Comparison of ENCODE assay signal across 19 mouse cellular contexts in genomic region chr5:114961590-114962360, GRCm38 (mm10). TPM values are rescaled to one million over a fixed set of nuclear protein-coding genes. Genes with fewer than 3 reads are reported as not detected.
DNase-seq lines count a peak whose midpoint lies in the region; ATAC-seq and TF ChIP-seq lines count a peak whose summit lies in the region.
"Had no signal": no experiment of that assay in that cellular context is flagged by ENCODE, and none has a peak within 500 bp of the region (broad histone marks: within the 10 kb centered on the region; RNA-seq: fewer than 3 reads in every experiment).

No protein-coding gene starts in this region.

- H3K27me3 ChIP-seq in embryonic facial prominence, embryonic 11.5 days (ENCODE audit: control insufficient read depth, insufficient read depth, low read length): no peaks in the 10 kb centered on the region
- H3K27me3 ChIP-seq in embryonic facial prominence, embryonic 10.5 days (replicated peaks; ENCODE audit: low read depth, poor library complexity, severe bottlenecking): peaks cover 1% of the 10 kb centered on the region; the same call in 1 of the 2 replicates
- no peaks in the 10 kb centered on the region for H3K27me3 ChIP-seq in midbrain, postnatal 0 days (ENCODE audit: insufficient read depth, low read length)
- H3K27me3 ChIP-seq in midbrain, embryonic 11.5 days (ENCODE audit: control insufficient read depth, insufficient read depth, low read length): no peaks in the 10 kb centered on the region
- H3K27me3 ChIP-seq: forebrain, embryonic 13.5 days; Patski had no signal

- no peaks in the 10 kb centered on the region for H3K4me1 ChIP-seq in embryonic facial prominence, embryonic 11.5 days (ENCODE audit: control insufficient read depth, insufficient read depth, low read length)
- H3K4me1 ChIP-seq in embryonic facial prominence, embryonic 10.5 days: peaks cover 17% of the 10 kb centered on the region
- no peaks in the 10 kb centered on the region for H3K4me1 ChIP-seq in midbrain, postnatal 0 days (ENCODE audit: insufficient read depth, low read length)
- no peaks in the 10 kb centered on the region for H3K4me1 ChIP-seq in midbrain, embryonic 11.5 days (ENCODE audit: control insufficient read depth, insufficient read depth, low read length)

- no peak overlapping the region for H3K4me3 ChIP-seq in embryonic facial prominence, embryonic 11.5 days (ENCODE audit: low read depth, low read length)
- no peak overlapping the region for H3K4me3 ChIP-seq in embryonic facial prominence, embryonic 10.5 days
- no peak overlapping the region for H3K4me3 ChIP-seq in midbrain, postnatal 0 days (ENCODE audit: low read depth, low read length)
- H3K4me3 ChIP-seq in midbrain, embryonic 11.5 days (ENCODE audit: low read depth, low read length): no peak overlapping the region
- H3K4me3 ChIP-seq: forebrain, embryonic 13.5 days; limb, embryonic 12.5 days had no signal

- TF ChIP-seq CTCF in midbrain, postnatal 0 days (IDR thresholded peaks at IDR 0.05): no peak

- H3K36me3 ChIP-seq in embryonic facial prominence, embryonic 11.5 days (replicated peaks; ENCODE audit: control insufficient read depth, insufficient read depth, low read depth, low read length): no peaks in the 10 kb centered on the region
- H3K36me3 ChIP-seq in embryonic facial prominence, embryonic 10.5 days (replicated peaks): no peaks in the 10 kb centered on the region
- H3K36me3 ChIP-seq in midbrain, postnatal 0 days (ENCODE audit: insufficient read depth, low read length): no peaks in the 10 kb centered on the region
- no peaks in the 10 kb centered on the region for H3K36me3 ChIP-seq in midbrain, embryonic 11.5 days (ENCODE audit: control insufficient read depth, insufficient read depth, low read length)
- H3K36me3 ChIP-seq: limb, embryonic 12.5 days had no signal

- no peaks in the 10 kb centered on the region for H3K9me3 ChIP-seq in embryonic facial prominence, embryonic 11.5 days (replicated peaks; ENCODE audit: control insufficient read depth, low read length)
- no peaks in the 10 kb centered on the region for H3K9me3 ChIP-seq in embryonic facial prominence, embryonic 10.5 days
- no peaks in the 10 kb centered on the region for H3K9me3 ChIP-seq in midbrain, postnatal 0 days (ENCODE audit: low read length)
- H3K9me3 ChIP-seq in midbrain, embryonic 11.5 days (ENCODE audit: control insufficient read depth, low read length): no peaks in the 10 kb centered on the region
- H3K9me3 ChIP-seq: forebrain, embryonic 13.5 days; limb, embryonic 12.5 days had no signal

- no peak; the same call in 1 of the 2 replicates for ATAC-seq in embryonic facial prominence, embryonic 11.5 days (replicated peaks; ENCODE audit: insufficient number of reproducible peaks, low FRiP score, low TSS enrichment, low read depth)
- no peak for ATAC-seq in midbrain, postnatal 0 days (ENCODE audit: low FRiP score)
- ATAC-seq in midbrain, embryonic 11.5 days (ENCODE audit: low FRiP score): no peak
- ATAC-seq: forebrain, embryonic 13.5 days; midbrain, embryonic 16.5 days; Patski had no signal

- H3K4me2 ChIP-seq in embryonic facial prominence, embryonic 11.5 days (ENCODE audit: low read depth, low read length): no peak overlapping the region
- no peak overlapping the region for H3K4me2 ChIP-seq in midbrain, postnatal 0 days (ENCODE audit: low read depth, low read length, poor library complexity, severe bottlenecking)
- H3K4me2 ChIP-seq in midbrain, embryonic 11.5 days: no peak overlapping the region
- H3K4me2 ChIP-seq: forebrain, embryonic 13.5 days; limb, embryonic 12.5 days had no signal

- intact Hi-C loops in left cerebral cortex, postnatal 10 days (cut with DNase I): no loop called here
- intact Hi-C loops in gastrocnemius, postnatal 36 days (cut with DNase I): no loop called here

- WGBS in embryonic facial prominence, embryonic 11.5 days: 49% methylated on average over 4 of the region's 4 CpGs
- WGBS in embryonic facial prominence, embryonic 10.5 days: 72% methylated on average over 4 of the region's 4 CpGs
- WGBS in midbrain, postnatal 0 days: 47% methylated on average over 4 of the region's 4 CpGs
- WGBS in midbrain, embryonic 11.5 days: 71% methylated on average over 4 of the region's 4 CpGs

- peak; percentile 9 for DNase-seq in embryonic facial prominence, embryonic 11.5 days (ENCODE audit: low spot score)
- DNase-seq in embryonic facial prominence, embryonic 10.5 days (ENCODE audit: low spot score): no peak
- DNase-seq in midbrain, postnatal 0 days (ENCODE audit: low spot score): peak; percentile 24
- DNase-seq in midbrain, embryonic 11.5 days (ENCODE audit: low spot score, missing footprints): no peak
- peak; percentile 46 for DNase-seq in kidney, adult 18-20 months
- DNase-seq in kidney, postnatal 14 days: peak; percentile 51
- no peak for DNase-seq in left cerebral cortex, postnatal 10 days (ENCODE audit: extremely low spot score in 1 of 2, low spot score in 2 of 2)
- DNase-seq in gastrocnemius, postnatal 36 days: no peak
- DNase-seq: adrenal gland, postnatal 36 days; cerebellum, postnatal 14 days; heart, adult 18-20 months had no signal

- no peak overlapping the region for H3K27ac ChIP-seq in embryonic facial prominence, embryonic 11.5 days (replicated peaks; ENCODE audit: low read depth, low read length)
- no peak overlapping the region for H3K27ac ChIP-seq in embryonic facial prominence, embryonic 10.5 days (replicated peaks)
- no peak overlapping the region for H3K27ac ChIP-seq in midbrain, postnatal 0 days (ENCODE audit: low read depth, low read length)
- H3K27ac ChIP-seq in midbrain, embryonic 11.5 days (ENCODE audit: low read depth, low read length): no peak overlapping the region
- H3K27ac ChIP-seq: forebrain, embryonic 13.5 days; limb, embryonic 12.5 days had no signal

- no peak overlapping the region for H3K9ac ChIP-seq in embryonic facial prominence, embryonic 11.5 days (replicated peaks; ENCODE audit: low read length)
- H3K9ac ChIP-seq in midbrain, postnatal 0 days (replicated peaks; ENCODE audit: low read length, poor library complexity, severe bottlenecking): no peak overlapping the region
- no peak overlapping the region for H3K9ac ChIP-seq in midbrain, embryonic 11.5 days (ENCODE audit: low read length)
- H3K9ac ChIP-seq: forebrain, embryonic 13.5 days; limb, embryonic 12.5 days had no signal

RNA-seq across cellular contexts. Expression of gene Hnf1a, which starts 9.1 kb away (rescaled TPM):
- not detected in 2 replicates for polyA plus RNA-seq in embryonic facial prominence, embryonic 11.5 days (2014; fragmentation: Nextera tagmentation; extraction: Ambion mirVana)
- polyA plus RNA-seq in embryonic facial prominence, embryonic 10.5 days (2016; fragmentation: Nextera tagmentation; extraction: Ambion mirVana): 0.06 TPM in 2 replicates
- not detected in 2 replicates for total RNA-seq in midbrain, postnatal 0 days (2014; rRNA removed)
- 0.05 and 0.06 TPM in 2 replicates for polyA plus RNA-seq in midbrain, postnatal 0 days (2015; fragmentation: Nextera tagmentation; extraction: Ambion mirVana)
- polyA plus RNA-seq in midbrain, embryonic 11.5 days (2014; fragmentation: Nextera tagmentation; extraction: Ambion mirVana): not detected in 2 replicates
- not detected for total RNA-seq in left cerebral cortex, postnatal 10 days (2021)
- not detected for total RNA-seq in gastrocnemius, postnatal 36 days (2021)
- total RNA-seq: heart, adult 18-20 months; layer of hippocampus, adult 18-20 months; left cerebral cortex, adult 18-20 months; megakaryocyte progenitor cell, adult 5-6 weeks; neutrophil, adult 5-6 weeks had no signal
- polyA plus RNA-seq: limb, embryonic 12.5 days had no signal

RNA-seq across cellular contexts. Expression of gene 2210016L21Rik, which starts 19.8 kb away (rescaled TPM):
- 50.7 and 58.4 TPM in 2 replicates for polyA plus RNA-seq in embryonic facial prominence, embryonic 11.5 days (2014; fragmentation: Nextera tagmentation; extraction: Ambion mirVana)
- 45.4 and 47.7 TPM in 2 replicates for polyA plus RNA-seq in embryonic facial prominence, embryonic 10.5 days (2016; fragmentation: Nextera tagmentation; extraction: Ambion mirVana)
- 62.9 and 71.3 TPM in 2 replicates for total RNA-seq in midbrain, postnatal 0 days (2014; rRNA removed)
- polyA plus RNA-seq in midbrain, postnatal 0 days (2015; fragmentation: Nextera tagmentation; extraction: Ambion mirVana): 189 and 225 TPM in 2 replicates
- 43.5 and 46.3 TPM in 2 replicates for polyA plus RNA-seq in midbrain, embryonic 11.5 days (2014; fragmentation: Nextera tagmentation; extraction: Ambion mirVana)
- 100 to 1,000 TPM; 203 to 206 TPM for total RNA-seq in left cerebral cortex, postnatal 10 days (2021)
- total RNA-seq in gastrocnemius, postnatal 36 days (2021): 10 to 100 TPM; 19.2 to 23.1 TPM

RNA-seq across cellular contexts. Expression of gene Oasl1, which starts 38.7 kb away (rescaled TPM):
- polyA plus RNA-seq in embryonic facial prominence, embryonic 11.5 days (2014; fragmentation: Nextera tagmentation; extraction: Ambion mirVana): 0.24 TPM in 2 replicates
- polyA plus RNA-seq in embryonic facial prominence, embryonic 10.5 days (2016; fragmentation: Nextera tagmentation; extraction: Ambion mirVana): 0.24 TPM in 1 of 2 replicates, not detected in the other
- total RNA-seq in midbrain, postnatal 0 days (2014; rRNA removed): 0.24 and 3.8 TPM in 2 replicates
- polyA plus RNA-seq in midbrain, postnatal 0 days (2015; fragmentation: Nextera tagmentation; extraction: Ambion mirVana): 0.32 and 0.79 TPM in 2 replicates
- polyA plus RNA-seq in midbrain, embryonic 11.5 days (2014; fragmentation: Nextera tagmentation; extraction: Ambion mirVana): not detected in 2 replicates
- not detected for total RNA-seq in left cerebral cortex, postnatal 10 days (2021)
- under 1 TPM in 1 of 2 experiments, not detected in 1; 0.59 TPM for total RNA-seq in gastrocnemius, postnatal 36 days (2021)
- total RNA-seq: layer of hippocampus, adult 18-20 months had no signal
- polyA plus RNA-seq: midbrain, embryonic 16.5 days had no signal

RNA-seq across cellular contexts. Expression of gene Sppl3, which starts 49.2 kb away (rescaled TPM):
- 23.5 and 43.6 TPM in 2 replicates for polyA plus RNA-seq in embryonic facial prominence, embryonic 11.5 days (2014; fragmentation: Nextera tagmentation; extraction: Ambion mirVana)
- polyA plus RNA-seq in embryonic facial prominence, embryonic 10.5 days (2016; fragmentation: Nextera tagmentation; extraction: Ambion mirVana): 12.5 and 13.1 TPM in 2 replicates
- total RNA-seq in midbrain, postnatal 0 days (2014; rRNA removed): 153 TPM in 2 replicates
- 34.9 and 37.1 TPM in 2 replicates for polyA plus RNA-seq in midbrain, postnatal 0 days (2015; fragmentation: Nextera tagmentation; extraction: Ambion mirVana)
- polyA plus RNA-seq in midbrain, embryonic 11.5 days (2014; fragmentation: Nextera tagmentation; extraction: Ambion mirVana): 21.7 and 23.6 TPM in 2 replicates
- 100 to 1,000 TPM; 112 to 115 TPM for total RNA-seq in left cerebral cortex, postnatal 10 days (2021)
- 10 to 100 TPM; 19.6 to 21.3 TPM for total RNA-seq in gastrocnemius, postnatal 36 days (2021)

Comparison
In these comparisons a context has a peak if more than half of its experiments do, and no peak if none do; other contexts are left out.
1. DNase-seq: peak in embryonic facial prominence, embryonic 11.5 days (single experiment), midbrain, postnatal 0 days (single experiment), kidney, adult 18-20 months (single experiment) and kidney, postnatal 14 days (single experiment); none in embryonic facial prominence, embryonic 10.5 days (single experiment), midbrain, embryonic 11.5 days (single experiment), left cerebral cortex, postnatal 10 days (0 of 2) and gastrocnemius, postnatal 36 days (0 of 2).